Mouse (Mus musculus): ENCODE data around the gene Cd248. TPM values are rescaled to one million over a fixed set of nuclear protein-coding genes. Genes with fewer than 3 reads are reported as not detected.

The Cd248 gene
- polyA plus RNA-seq, 1 experiment from 2014 or later: 10.3 TPM

Other genes with a start within 250 kb of the Cd248 start
- gene Ccs, start 228.7 kb upstream of the Cd248 start, polyA plus RNA-seq (2015; fragmentation: Nextera tagmentation; extraction: Ambion mirVana): 36.9 and 39.6 TPM in 2 replicates
- gene Ccdc87, start 228.7 kb upstream of the Cd248 start, polyA plus RNA-seq (2015; fragmentation: Nextera tagmentation; extraction: Ambion mirVana): 0.41 and 0.74 TPM in 2 replicates
- 56.8 and 61.7 TPM in 2 replicates for gene Ctsf, start 212.9 kb upstream of the Cd248 start, polyA plus RNA-seq (2015; fragmentation: Nextera tagmentation; extraction: Ambion mirVana)
- 0.73 and 0.84 TPM in 2 replicates for gene Actn3, start 190.2 kb upstream of the Cd248 start, polyA plus RNA-seq (2015; fragmentation: Nextera tagmentation; extraction: Ambion mirVana)
- gene Zdhhc24, start 189.4 kb upstream of the Cd248 start, polyA plus RNA-seq (2015; fragmentation: Nextera tagmentation; extraction: Ambion mirVana): 21.3 and 22.7 TPM in 2 replicates
- 9.7 and 10.6 TPM in 2 replicates for gene Bbs1, start 161.4 kb upstream of the Cd248 start, polyA plus RNA-seq (2015; fragmentation: Nextera tagmentation; extraction: Ambion mirVana)
- 101 and 103 TPM in 2 replicates for gene Dpp3, start 139.8 kb upstream of the Cd248 start, polyA plus RNA-seq (2015; fragmentation: Nextera tagmentation; extraction: Ambion mirVana)
- 11.1 and 11.6 TPM in 2 replicates for gene Peli3, start 125.0 kb upstream of the Cd248 start, polyA plus RNA-seq (2015; fragmentation: Nextera tagmentation; extraction: Ambion mirVana)
- gene Mrpl11, start 105.9 kb upstream of the Cd248 start, polyA plus RNA-seq (2015; fragmentation: Nextera tagmentation; extraction: Ambion mirVana): 118 and 119 TPM in 2 replicates
- gene Npas4, start 77.8 kb upstream of the Cd248 start, polyA plus RNA-seq (2015; fragmentation: Nextera tagmentation; extraction: Ambion mirVana): 0.14 and 0.23 TPM in 2 replicates
- 10.1 and 10.4 TPM in 2 replicates for gene Slc29a2, start 44.2 kb upstream of the Cd248 start, polyA plus RNA-seq (2015; fragmentation: Nextera tagmentation; extraction: Ambion mirVana)
- 51.3 and 54.4 TPM in 2 replicates for gene B4gat1, start 29.3 kb upstream of the Cd248 start, polyA plus RNA-seq (2015; fragmentation: Nextera tagmentation; extraction: Ambion mirVana)
- gene AC124502.3, start 29.2 kb upstream of the Cd248 start, polyA plus RNA-seq (2015; fragmentation: Nextera tagmentation; extraction: Ambion mirVana): 3.3 and 4.0 TPM in 2 replicates
- gene Brms1, start 26.7 kb upstream of the Cd248 start, polyA plus RNA-seq (2015; fragmentation: Nextera tagmentation; extraction: Ambion mirVana): 52.8 and 55.5 TPM in 2 replicates
- gene Rin1, start 17.6 kb upstream of the Cd248 start, polyA plus RNA-seq (2015; fragmentation: Nextera tagmentation; extraction: Ambion mirVana): 0.97 and 2.0 TPM in 2 replicates
- 7.9 and 8.3 TPM in 2 replicates for gene Tmem151a, start 17.5 kb downstream of the Cd248 start, polyA plus RNA-seq (2015; fragmentation: Nextera tagmentation; extraction: Ambion mirVana)
- gene Yif1a, start 20.5 kb downstream of the Cd248 start, polyA plus RNA-seq (2015; fragmentation: Nextera tagmentation; extraction: Ambion mirVana): 53.0 and 54.3 TPM in 2 replicates
- 324 and 348 TPM in 2 replicates for gene Cnih2, start 30.4 kb downstream of the Cd248 start, polyA plus RNA-seq (2015; fragmentation: Nextera tagmentation; extraction: Ambion mirVana)
- 243 and 248 TPM in 2 replicates for gene Rab1b, start 39.0 kb downstream of the Cd248 start, polyA plus RNA-seq (2015; fragmentation: Nextera tagmentation; extraction: Ambion mirVana)
- 47.0 and 50.9 TPM in 2 replicates for gene Klc2, start 50.5 kb downstream of the Cd248 start, polyA plus RNA-seq (2015; fragmentation: Nextera tagmentation; extraction: Ambion mirVana)
- 32.5 and 33.3 TPM in 2 replicates for gene Pacs1, start 205.0 kb downstream of the Cd248 start, polyA plus RNA-seq (2015; fragmentation: Nextera tagmentation; extraction: Ambion mirVana)
- 381 and 383 TPM in 2 replicates for gene Sf3b2, start 227.4 kb downstream of the Cd248 start, polyA plus RNA-seq (2015; fragmentation: Nextera tagmentation; extraction: Ambion mirVana)
- 31.4 and 31.6 TPM in 2 replicates for gene Gal3st3, start 230.3 kb downstream of the Cd248 start, polyA plus RNA-seq (2015; fragmentation: Nextera tagmentation; extraction: Ambion mirVana)

Data from forebrain, embryonic 15.5 days (tissue).